Mouse (Mus musculus) embryonic facial prominence, embryonic 15.5 days (tissue): ENCODE results near the gene Gm13199. TPM values are rescaled to one million over a fixed set of nuclear protein-coding genes. Genes with fewer than 3 reads are reported as not detected.

Experiments
- ATAC-seq: fragments of 200-750 bp; cut with Nextera tagmentation; 2 replicates; pipeline ENCODE4 v1.8.0; 2017; ENCODE audit warnings: low read depth, moderate TSS enrichment; ENCODE audit not compliant: insufficient number of reproducible peaks, low FRiP score, low TSS enrichment
- H3K27ac ChIP-seq: fragments of 300-500 bp; sonication (generic); replicated peaks from 2 replicates; pipeline ENCODE4 v1.5.1; 2015; ENCODE audit warnings: mild to moderate bottlenecking, inconsistent platforms
- H3K27me3 ChIP-seq: fragments of 300-500 bp; sonication (generic); 2 replicates; pipeline ENCODE4 v1.6.1; 2015; ENCODE audit warnings: inconsistent platforms
- H3K36me3 ChIP-seq: fragments of 300-500 bp; sonication (generic); 2 replicates; pipeline ENCODE4 v1.6.1; 2015; ENCODE audit warnings: mild to moderate bottlenecking, inconsistent platforms
- H3K4me1 ChIP-seq: fragments of 300-500 bp; sonication (generic); 2 replicates; pipeline ENCODE4 v1.6.1; 2015; ENCODE audit warnings: inconsistent platforms
- H3K4me2 ChIP-seq: fragments of 300-500 bp; sonication (generic); replicated peaks from 2 replicates; pipeline ENCODE4 v1.6.1; 2015; ENCODE audit warnings: mild to moderate bottlenecking, inconsistent platforms
- H3K4me3 ChIP-seq: fragments of 300-500 bp; sonication (generic); replicated peaks from 2 replicates; pipeline ENCODE4 v1.5.1; 2015; ENCODE audit warnings: mild to moderate bottlenecking, inconsistent platforms
- H3K9ac ChIP-seq: fragments of 300-500 bp; sonication (generic); 2 replicates; pipeline ENCODE4 v1.6.1; 2015; ENCODE audit warnings: inconsistent platforms
- H3K9me3 ChIP-seq: fragments of 300-500 bp; sonication (generic); replicated peaks from 2 replicates; pipeline ENCODE4 v1.6.1; 2016; ENCODE audit warnings: inconsistent platforms
- WGBS: fragments of 180-500 bp; shearing (Covaris S2); methylation state at CpG from one replicate; pipeline ENCODE4 v1.1.7; 2015; 5-methylcytosine and 5-hydroxymethylcytosine counted together
- polyA plus RNA-seq: library from polyadenylated mRNA; unstranded; fragments of >200 nt; fragmentation: Nextera tagmentation; extraction: Ambion mirVana; gene quantifications from 2 replicates; pipeline ENCODE4 v1.2.1, GENCODE M21; 2015

Gene Gm13199
- polyA plus RNA-seq, 1 experiment from 2014 or later = 1.2 TPM

DNA sequence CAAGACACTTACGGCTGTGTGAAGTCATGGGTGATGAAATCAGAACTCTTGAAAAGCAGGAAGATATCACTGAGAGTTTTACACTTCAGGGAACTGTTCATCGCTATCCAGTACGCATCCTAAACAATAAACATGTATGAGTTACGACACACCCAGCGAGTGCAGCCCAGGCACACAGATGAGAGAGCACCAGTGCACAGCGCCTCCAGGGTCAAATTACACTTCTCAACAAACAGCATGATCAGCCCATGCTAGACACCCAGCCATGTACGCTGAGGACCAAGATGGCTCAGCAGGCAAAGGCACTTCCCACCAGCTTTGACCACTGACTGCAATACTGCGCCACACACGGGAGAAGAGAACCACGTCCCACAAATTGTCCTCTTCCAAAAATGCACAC lies 41.5 kb downstream of the Gm13199 start:
- 89% methylated on average over 10 of the region's 10 CpGs for WGBS
- Histone ChIP-seq H3K4me2 (no peak overlapping the region), H3K9ac (no peak overlapping the region), H3K36me3 (peaks cover 62% of the 10 kb centered on the region), H3K4me3 (no peak overlapping the region), H3K27me3 (no peaks in the 10 kb centered on the region), H3K9me3 (no peaks in the 10 kb centered on the region), H3K4me1 (no peaks in the 10 kb centered on the region), H3K27ac (no peak overlapping the region)
- ATAC-seq = no peak

Other genes with a start within 250 kb of the Gm13199 start
- gene Camk1d, start 148.4 kb downstream of the Gm13199 start, polyA plus RNA-seq = 6.9 and 10.4 TPM in 2 replicates
- 60.0 and 63.2 TPM in 2 replicates for gene Nudt5, start 17.9 kb downstream of the Gm13199 start, polyA plus RNA-seq
- 299 and 301 TPM in 2 replicates for gene Cdc123, start 17.8 kb downstream of the Gm13199 start, polyA plus RNA-seq
- gene Sec61a2, start 32.5 kb upstream of the Gm13199 start, polyA plus RNA-seq = 77.5 and 89.7 TPM in 2 replicates
- gene Dhtkd1, start 79.9 kb upstream of the Gm13199 start, polyA plus RNA-seq = 2.5 and 4.6 TPM in 2 replicates
- gene Upf2, start 88.5 kb upstream of the Gm13199 start, polyA plus RNA-seq = 10.0 and 10.4 TPM in 2 replicates